Mouse (Mus musculus) testis, adult 10 weeks (tissue): ENCODE results near the gene Lrrn4cl. TPM values are rescaled to one million over a fixed set of nuclear protein-coding genes. Genes with fewer than 3 reads are reported as not detected.

Source experiments
- polyA plus RNA-seq: library from polyadenylated mRNA; stranded (reverse); fragments of 350-450 nt; fragmentation: Illumina TruSeq; extraction: RNeasy Lipid Tissue Mini Kit (QIAGEN cat#74804); gene quantifications from one replicate; pipeline ENCODE4 v1.2.3, GENCODE M21; 2014; ENCODE audit warnings: low read depth, low replicate concordance

Gene Lrrn4cl
- polyA plus RNA-seq, 1 experiment from 2014 or later: 0.56 TPM

Other genes with a start within 250 kb of the Lrrn4cl start
- gene Slc22a6, start 232.7 kb upstream of the Lrrn4cl start, polyA plus RNA-seq: not detected
- not detected for gene Chrm1, start 187.0 kb upstream of the Lrrn4cl start, polyA plus RNA-seq
- gene Slc3a2, start 127.4 kb upstream of the Lrrn4cl start, polyA plus RNA-seq: 109 TPM
- gene Wdr74, start 114.9 kb upstream of the Lrrn4cl start, polyA plus RNA-seq: 12.8 TPM
- 11.7 TPM for gene 1700092M07Rik, start 110.0 kb upstream of the Lrrn4cl start, polyA plus RNA-seq
- 48.6 TPM for gene Stx5a, start 109.4 kb upstream of the Lrrn4cl start, polyA plus RNA-seq
- gene Nxf1, start 93.7 kb upstream of the Lrrn4cl start, polyA plus RNA-seq: 182 TPM
- gene Tmem223, start 79.8 kb upstream of the Lrrn4cl start, polyA plus RNA-seq: 4.5 TPM
- 14.4 TPM for gene Tmem179b, start 76.3 kb upstream of the Lrrn4cl start, polyA plus RNA-seq
- gene Taf6l, start 64.4 kb upstream of the Lrrn4cl start, polyA plus RNA-seq: 3.2 TPM
- 51.5 TPM for gene Polr2g, start 52.2 kb upstream of the Lrrn4cl start, polyA plus RNA-seq
- 5.3 TPM for gene Zbtb3, start 48.2 kb upstream of the Lrrn4cl start, polyA plus RNA-seq
- 14.5 TPM for gene Ttc9c, start 31.4 kb upstream of the Lrrn4cl start, polyA plus RNA-seq
- gene Hnrnpul2, start 30.8 kb upstream of the Lrrn4cl start, polyA plus RNA-seq: 45.8 TPM
- gene AC129217.1, start 21.0 kb upstream of the Lrrn4cl start, polyA plus RNA-seq: 0.76 TPM
- gene Bscl2, start 13.3 kb upstream of the Lrrn4cl start, polyA plus RNA-seq: 360 TPM
- 0.53 TPM for gene Gng3, start 11.6 kb upstream of the Lrrn4cl start, polyA plus RNA-seq
- 23.5 TPM for gene Ubxn1, start 20.7 kb downstream of the Lrrn4cl start, polyA plus RNA-seq
- 2.4 TPM for gene Uqcc3, start 30.2 kb downstream of the Lrrn4cl start, polyA plus RNA-seq
- 107 TPM for gene Lbhd1, start 33.0 kb downstream of the Lrrn4cl start, polyA plus RNA-seq
- not detected for gene Gm49403, start 33.2 kb downstream of the Lrrn4cl start, polyA plus RNA-seq
- gene 1810009A15Rik, start 38.1 kb downstream of the Lrrn4cl start, polyA plus RNA-seq: 35.7 TPM
- not detected for gene Gm49416, start 38.2 kb downstream of the Lrrn4cl start, polyA plus RNA-seq
- 0.32 TPM for gene Ints5, start 42.2 kb downstream of the Lrrn4cl start, polyA plus RNA-seq
- gene Ganab, start 47.3 kb downstream of the Lrrn4cl start, polyA plus RNA-seq: 30.6 TPM
- gene B3gat3, start 69.6 kb downstream of the Lrrn4cl start, polyA plus RNA-seq: 2.5 TPM
- 1.2 TPM for gene Rom1, start 78.6 kb downstream of the Lrrn4cl start, polyA plus RNA-seq
- 0.77 TPM for gene Eml3, start 78.8 kb downstream of the Lrrn4cl start, polyA plus RNA-seq
- gene Mta2, start 91.1 kb downstream of the Lrrn4cl start, polyA plus RNA-seq: 44.3 TPM
- gene Tut1, start 103.1 kb downstream of the Lrrn4cl start, polyA plus RNA-seq: 7.6 TPM
- gene Eef1g, start 116.3 kb downstream of the Lrrn4cl start, polyA plus RNA-seq: 146 TPM
- gene Ahnak, start 138.5 kb downstream of the Lrrn4cl start, polyA plus RNA-seq: 4.2 TPM
- gene Scgb1a1, start 237.2 kb downstream of the Lrrn4cl start, polyA plus RNA-seq: not detected